Mouse (Mus musculus): ENCODE data around the gene Krt222. TPM values are rescaled to one million over a fixed set of nuclear protein-coding genes. Genes with fewer than 3 reads are reported as not detected.

Gene Krt222
- polyA plus RNA-seq, 1 experiment from 2014 or later = 0.55 TPM

- WGBS (ENCODE audit: insufficient replicate concordance) = 9% methylated on average over 14 of the region's 14 CpGs
- Histone ChIP-seq H3K27ac (ENCODE audit: low read depth) (peak overlapping the region; percentile 29; the same call in 1 of the 2 replicates), H3K9ac (replicated peaks) (no peak overlapping the region), H3K9me3 (ENCODE audit: low read length) (no peaks in the 10 kb centered on the region), H3K4me3 (ENCODE audit: low read depth, low read length) (no peak overlapping the region), H3K27me3 (ENCODE audit: insufficient read depth, low read length) (0 out of 2 replicates have a peak, but pooled peaks cover 2% of the 10 kb centered on the region), H3K36me3 (replicated peaks; ENCODE audit: insufficient read depth, low read length) (no peaks in the 10 kb centered on the region), H3K4me2 (ENCODE audit: low read depth, low read length) (peak overlapping the region; percentile 38; the same call in 1 of the 2 replicates), H3K4me1 (ENCODE audit: insufficient read depth) (peaks cover 4% of the 10 kb centered on the region; the same call in 1 of the 2 replicates)
- DNase-seq = peak; percentile 74
- ATAC-seq = peak; percentile 66
- TF ChIP-seq EP300 (IDR thresholded peaks at IDR 0.05; ENCODE audit: low read depth) (no peak), CTCF (IDR thresholded peaks at IDR 0.05; ENCODE audit: low read depth) (peak; percentile 95)
Observed at GRCm38 (mm10) chr11:99189154-99189582, 54.7 kb downstream of the Krt222 start.

GRCm38 (mm10) chr11:99187348-99187747 is 56.5 kb downstream of the Krt222 start:
- WGBS (ENCODE audit: insufficient replicate concordance) = 68% methylated on average over 4 of the region's 4 CpGs
- DNase-seq (no peak), ATAC-seq (no peak)
- Histone ChIP-seq H3K9ac (replicated peaks) (no peak overlapping the region), H3K36me3 (replicated peaks; ENCODE audit: insufficient read depth, low read length) (no peaks in the 10 kb centered on the region), H3K9me3 (ENCODE audit: low read length) (no peaks in the 10 kb centered on the region), H3K4me1 (ENCODE audit: insufficient read depth) (peaks cover 4% of the 10 kb centered on the region; the same call in 1 of the 2 replicates), H3K27ac (ENCODE audit: low read depth) (no peak overlapping the region), H3K4me2 (ENCODE audit: low read depth, low read length) (no peak overlapping the region), H3K27me3 (ENCODE audit: insufficient read depth, low read length) (0 out of 2 replicates have a peak, but pooled peaks cover 2% of the 10 kb centered on the region), H3K4me3 (ENCODE audit: low read depth, low read length) (no peak overlapping the region)
- TF ChIP-seq EP300 (IDR thresholded peaks at IDR 0.05; ENCODE audit: low read depth) (no peak), CTCF (IDR thresholded peaks at IDR 0.05; ENCODE audit: low read depth) (no peak)

GRCm38 (mm10) chr11:99186836-99187235 is 57.0 kb downstream of the Krt222 start:
- no peak for ATAC-seq
- no peak for DNase-seq
- Histone ChIP-seq H3K4me2 (ENCODE audit: low read depth, low read length) (no peak overlapping the region), H3K4me1 (ENCODE audit: insufficient read depth) (peaks cover 4% of the 10 kb centered on the region; the same call in 1 of the 2 replicates), H3K9me3 (ENCODE audit: low read length) (no peaks in the 10 kb centered on the region), H3K4me3 (ENCODE audit: low read depth, low read length) (no peak overlapping the region), H3K9ac (replicated peaks) (no peak overlapping the region), H3K27me3 (ENCODE audit: insufficient read depth, low read length) (0 out of 2 replicates have a peak, but pooled peaks cover 2% of the 10 kb centered on the region), H3K27ac (ENCODE audit: low read depth) (no peak overlapping the region), H3K36me3 (replicated peaks; ENCODE audit: insufficient read depth, low read length) (no peaks in the 10 kb centered on the region)
- WGBS (ENCODE audit: insufficient replicate concordance) = 67% methylated on average over 2 of the region's 2 CpGs
- no peak for TF ChIP-seq EP300 (IDR thresholded peaks at IDR 0.05; ENCODE audit: low read depth)
- peak; percentile 24; the same call in 1 of the 2 replicates for TF ChIP-seq CTCF (IDR thresholded peaks at IDR 0.05; ENCODE audit: low read depth)

Other genes starting within 250 kb of the Krt222 start
- gene Top2a, start 219.9 kb downstream of the Krt222 start, polyA plus RNA-seq (2015; fragmentation: Nextera tagmentation; extraction: Ambion mirVana) = 74.3 and 90.2 TPM in 2 replicates
- gene Igfbp4, start 202.8 kb downstream of the Krt222 start, polyA plus RNA-seq (2015; fragmentation: Nextera tagmentation; extraction: Ambion mirVana) = 665 and 672 TPM in 2 replicates
- gene Tns4, start 154.8 kb downstream of the Krt222 start, polyA plus RNA-seq (2015; fragmentation: Nextera tagmentation; extraction: Ambion mirVana) = 0.25 and 0.31 TPM in 2 replicates
- 1.5 and 1.6 TPM in 2 replicates for gene Ccr7, start 89.0 kb downstream of the Krt222 start, polyA plus RNA-seq (2015; fragmentation: Nextera tagmentation; extraction: Ambion mirVana)
- 57.4 and 61.0 TPM in 2 replicates for gene Smarce1, start 13.1 kb downstream of the Krt222 start, polyA plus RNA-seq (2015; fragmentation: Nextera tagmentation; extraction: Ambion mirVana)
- not detected in 2 replicates for gene Krt24, start 41.2 kb upstream of the Krt222 start, polyA plus RNA-seq (2015; fragmentation: Nextera tagmentation; extraction: Ambion mirVana)
- 0.11 and 0.14 TPM in 2 replicates for gene Krt25, start 78.9 kb upstream of the Krt222 start, polyA plus RNA-seq (2015; fragmentation: Nextera tagmentation; extraction: Ambion mirVana)
- not detected in 2 replicates for gene Krt26, start 93.9 kb upstream of the Krt222 start, polyA plus RNA-seq (2015; fragmentation: Nextera tagmentation; extraction: Ambion mirVana)
- gene Krt27, start 107.0 kb upstream of the Krt222 start, polyA plus RNA-seq (2015; fragmentation: Nextera tagmentation; extraction: Ambion mirVana) = not detected in 2 replicates
- gene Krt28, start 130.8 kb upstream of the Krt222 start, polyA plus RNA-seq (2015; fragmentation: Nextera tagmentation; extraction: Ambion mirVana) = not detected in 2 replicates
- 6.3 and 7.0 TPM in 2 replicates for gene Krt10, start 145.3 kb upstream of the Krt222 start, polyA plus RNA-seq (2015; fragmentation: Nextera tagmentation; extraction: Ambion mirVana)
- gene Krt12, start 178.2 kb upstream of the Krt222 start, polyA plus RNA-seq (2015; fragmentation: Nextera tagmentation; extraction: Ambion mirVana) = not detected in 2 replicates
- 13.3 and 14.5 TPM in 2 replicates for gene Krt20, start 194.1 kb upstream of the Krt222 start, polyA plus RNA-seq (2015; fragmentation: Nextera tagmentation; extraction: Ambion mirVana)
- gene Krt23, start 249.1 kb upstream of the Krt222 start, polyA plus RNA-seq (2015; fragmentation: Nextera tagmentation; extraction: Ambion mirVana) = 15.7 and 16.5 TPM in 2 replicates